Mouse (Mus musculus) stomach, embryonic 14.5 days (tissue): ENCODE data around the gene Dot1l. TPM values are rescaled to one million over a fixed set of nuclear protein-coding genes. Genes with fewer than 3 reads are reported as not detected.

Source experiments
- ATAC-seq: fragments of 200-750 bp; cut with Nextera tagmentation; 2 replicates; pipeline ENCODE4 v1.8.0; 2017; ENCODE audit warnings: low read depth, moderate TSS enrichment; ENCODE audit not compliant: insufficient number of reproducible peaks, insufficient read depth, low FRiP score
- H3K27ac ChIP-seq: fragments of 300-500 bp; sonication (generic); 2 replicates; pipeline ENCODE4 v1.5.1; 2014; ENCODE audit warnings: mild to moderate bottlenecking, low read length, moderate library complexity, mixed read lengths
- H3K27me3 ChIP-seq: fragments of 300-500 bp; sonication (generic); 2 replicates; pipeline ENCODE4 v1.6.1; 2014; ENCODE audit warnings: low read length, control low read depth, mixed read lengths; ENCODE audit not compliant: control insufficient read depth, insufficient read depth
- H3K36me3 ChIP-seq: fragments of 300-500 bp; sonication (generic); 2 replicates; pipeline ENCODE4 v1.6.1; 2014; ENCODE audit warnings: mild to moderate bottlenecking, control low read depth, low read length, moderate library complexity, mixed read lengths; ENCODE audit not compliant: control insufficient read depth, insufficient read depth
- H3K4me1 ChIP-seq: fragments of 300-500 bp; sonication (generic); 2 replicates; pipeline ENCODE4 v1.6.1; 2014; ENCODE audit warnings: low read length, control low read depth, mixed read lengths; ENCODE audit not compliant: control insufficient read depth, insufficient read depth
- H3K4me2 ChIP-seq: fragments of 300-500 bp; sonication (generic); replicated peaks from 2 replicates; pipeline ENCODE4 v1.6.1; 2014; ENCODE audit warnings: low read depth, low read length, control low read depth
- H3K4me3 ChIP-seq: fragments of 300-500 bp; sonication (generic); 2 replicates; pipeline ENCODE4 v1.5.1; 2014; ENCODE audit warnings: low read depth, low read length, control low read depth
- H3K9ac ChIP-seq: fragments of 300-500 bp; sonication (generic); replicated peaks from 2 replicates; pipeline ENCODE4 v1.6.1; 2014; ENCODE audit warnings: low read depth, mild to moderate bottlenecking, control low read depth, low read length, moderate library complexity, mixed read lengths
- H3K9me3 ChIP-seq: fragments of 300-500 bp; sonication (generic); 2 replicates; pipeline ENCODE4 v1.6.1; 2016; ENCODE audit warnings: low read depth, low read length, control low read depth; ENCODE audit not compliant: control insufficient read depth
- WGBS: fragments of 180-500 bp; shearing (Covaris S2); extraction: QIAGEN DNeasy Blood & Tissue Kit; methylation state at CpG from one replicate; pipeline ENCODE4 v1.1.7; 2014; 5-methylcytosine and 5-hydroxymethylcytosine counted together
- polyA plus RNA-seq: library from polyadenylated mRNA; unstranded; fragments of >200 nt; fragmentation: Nextera tagmentation; extraction: Ambion mirVana; gene quantifications from 2 replicates; pipeline ENCODE4 v1.2.1, GENCODE M21; 2014

Gene Dot1l
- polyA plus RNA-seq, result 24.5 and 25.8 TPM in 2 replicates

- peak; percentile 88 for ATAC-seq
- Histone ChIP-seq H3K9me3 (no peaks in the 10 kb centered on the region), H3K4me2 (peak within 1 kb of the TSS; percentile 95), H3K9ac (peak within 1 kb of the TSS; percentile 88), H3K4me1 (peaks cover 23% of the 10 kb centered on the region), H3K27me3 (no peaks in the 10 kb centered on the region), H3K27ac (peak within 1 kb of the TSS; percentile 81), H3K4me3 (peak within 1 kb of the TSS; percentile 88), H3K36me3 (no peaks in the 10 kb centered on the region)
- WGBS, result 1% methylated on average over 32 of the region's 57 CpGs
Measured at GRCm38 (mm10) chr10:80754594-80755290, at the start of gene Dot1l. Gene Dot1l (plus strand): TSS chr10:80755206.

DNA sequence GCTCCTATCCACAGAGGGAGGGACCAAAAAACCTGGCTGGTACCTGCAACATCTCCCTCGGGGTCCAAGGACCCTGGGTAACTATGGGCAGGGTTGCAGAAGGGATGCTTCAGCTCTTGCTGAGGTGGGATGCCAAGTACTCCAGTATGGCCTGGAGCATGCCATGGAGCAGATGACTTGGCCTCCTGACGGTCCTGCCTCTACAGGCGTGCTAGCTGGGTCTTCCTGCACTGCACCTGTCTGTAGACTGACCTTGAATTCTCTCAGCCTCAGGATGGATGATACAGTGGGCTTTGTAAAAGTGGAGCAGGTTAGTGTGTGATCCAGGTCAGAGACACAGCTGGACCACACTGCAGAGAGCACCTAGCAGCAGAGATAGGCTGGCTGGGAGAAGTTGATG is 49.5 kb upstream of the Dot1l start:
- no peak overlapping the region for H3K27ac ChIP-seq
- H3K4me1 ChIP-seq, result peaks cover 18% of the 10 kb centered on the region
- no peaks in the 10 kb centered on the region for H3K9me3 ChIP-seq
- ATAC-seq, result no peak
- H3K36me3 ChIP-seq, result peaks cover 58% of the 10 kb centered on the region
- no peak overlapping the region for H3K4me2 ChIP-seq
- WGBS, result 70% methylated on average over 3 of the region's 3 CpGs
- no peaks in the 10 kb centered on the region for H3K27me3 ChIP-seq
- no peak overlapping the region for H3K9ac ChIP-seq
- H3K4me3 ChIP-seq, result no peak overlapping the region

GRCm38 (mm10) chr10:80710834-80711233 is 44.2 kb upstream of the Dot1l start:
- H3K4me2 ChIP-seq, result no peak overlapping the region
- WGBS, result 82% methylated on average over 3 of the region's 3 CpGs
- ATAC-seq, result no peak

GRCm38 (mm10) chr10:80717281-80717680 is 37.7 kb upstream of the Dot1l start:
- Histone ChIP-seq H3K36me3 (peaks cover 94% of the 10 kb centered on the region), H3K4me1 (no peaks in the 10 kb centered on the region), H3K9me3 (no peaks in the 10 kb centered on the region), H3K4me3 (no peak overlapping the region), H3K4me2 (no peak overlapping the region), H3K9ac (no peak overlapping the region), H3K27me3 (no peaks in the 10 kb centered on the region), H3K27ac (no peak overlapping the region)
- 90% methylated on average over 1 of the region's 1 CpGs for WGBS
- no peak for ATAC-seq

More at GRCm38 (mm10) chr10:80710834-80711233, 44.2 kb upstream of the Dot1l start:
- Histone ChIP-seq H3K9me3 (no peaks in the 10 kb centered on the region), H3K36me3 (peaks cover 97% of the 10 kb centered on the region), H3K4me3 (no peak overlapping the region), H3K27ac (no peak overlapping the region), H3K9ac (no peak overlapping the region), H3K4me1 (no peaks in the 10 kb centered on the region), H3K27me3 (no peaks in the 10 kb centered on the region)

GRCm38 (mm10) chr10:80727369-80728127 is 27.5 kb upstream of the Dot1l start:
- H3K9ac ChIP-seq, result no peak overlapping the region
- H3K27ac ChIP-seq, result no peak overlapping the region
- H3K27me3 ChIP-seq, result no peaks in the 10 kb centered on the region
- no peak overlapping the region for H3K4me3 ChIP-seq
- 83% methylated on average over 5 of the region's 5 CpGs for WGBS
- no peaks in the 10 kb centered on the region for H3K9me3 ChIP-seq
- ATAC-seq, result no peak
- H3K36me3 ChIP-seq, result peaks cover 85% of the 10 kb centered on the region
- H3K4me1 ChIP-seq, result no peaks in the 10 kb centered on the region
- H3K4me2 ChIP-seq, result no peak overlapping the region

- WGBS, result 91% methylated on average over 6 of the region's 6 CpGs
- Histone ChIP-seq H3K4me2 (no peak overlapping the region), H3K27me3 (no peaks in the 10 kb centered on the region), H3K9ac (no peak overlapping the region), H3K27ac (no peak overlapping the region), H3K36me3 (peaks cover 49% of the 10 kb centered on the region), H3K9me3 (no peaks in the 10 kb centered on the region), H3K4me3 (no peak overlapping the region), H3K4me1 (0 out of 2 replicates have a peak, but pooled peaks cover 3% of the 10 kb centered on the region)
- ATAC-seq, result no peak
Measured at GRCm38 (mm10) chr10:80732611-80733101, 22.4 kb upstream of the Dot1l start.

GRCm38 (mm10) chr10:80736731-80737130 is 18.3 kb upstream of the Dot1l start:
- WGBS, result 61% methylated on average over 5 of the region's 5 CpGs
- Histone ChIP-seq H3K27me3 (no peaks in the 10 kb centered on the region), H3K27ac (no peak overlapping the region), H3K36me3 (peaks cover 18% of the 10 kb centered on the region; the same call in 1 of the 2 replicates), H3K4me1 (peaks cover 21% of the 10 kb centered on the region), H3K9ac (no peak overlapping the region), H3K9me3 (no peaks in the 10 kb centered on the region), H3K4me3 (no peak overlapping the region), H3K4me2 (no peak overlapping the region)
- no peak for ATAC-seq

DNA sequence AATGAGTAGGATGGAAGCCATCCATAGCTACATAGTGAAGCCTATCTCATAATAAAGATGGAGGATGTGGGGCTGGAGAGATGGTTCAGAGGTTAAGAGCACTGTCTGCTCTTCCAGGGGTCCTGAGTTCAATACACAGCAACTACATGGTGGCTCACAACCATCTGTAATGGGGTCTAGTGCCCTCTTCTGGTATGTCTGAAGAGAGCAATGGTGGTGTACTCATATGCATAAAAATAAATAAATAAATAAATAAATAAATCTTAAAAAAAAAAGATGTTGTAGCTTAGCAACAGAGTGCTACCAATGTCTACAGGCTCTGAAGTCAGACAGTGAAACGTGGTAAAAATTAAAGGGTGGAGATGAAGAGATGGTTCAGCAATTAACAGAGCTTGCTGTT is 16.3 kb upstream of the Dot1l start:
- H3K4me2 ChIP-seq, result no peak overlapping the region
- no peak overlapping the region for H3K27ac ChIP-seq
- H3K9ac ChIP-seq, result no peak overlapping the region
- WGBS, result 82% methylated on average over 1 of the region's 1 CpGs
- peaks cover 7% of the 10 kb centered on the region; the same call in 1 of the 2 replicates for H3K36me3 ChIP-seq
- ATAC-seq, result no peak
- peaks cover 25% of the 10 kb centered on the region for H3K4me1 ChIP-seq
- H3K9me3 ChIP-seq, result no peaks in the 10 kb centered on the region
- no peaks in the 10 kb centered on the region for H3K27me3 ChIP-seq
- no peak overlapping the region for H3K4me3 ChIP-seq
